Mouse (Mus musculus): ENCODE data around the gene Acsl5.

- TF ChIP-seq POLR2A (IDR thresholded peaks at IDR 0.05; ENCODE audit: borderline replicate concordance, extremely low read depth, low read depth, low read length): no peak
- TF ChIP-seq CTCF (IDR thresholded peaks at IDR 0.05; ENCODE audit: insufficient read depth, low read length): no peak
Measured at GRCm38 (mm10) chr19:55293175-55293574, 41.4 kb downstream of the Acsl5 start.
